Mouse (Mus musculus) granulocyte monocyte progenitor cell, adult 5-6 weeks (primary cell): ENCODE results near the gene Hspa12b. TPM values are rescaled to one million over a fixed set of nuclear protein-coding genes. Genes with fewer than 3 reads are reported as not detected.

Source experiments
- ATAC-seq: replicated peaks from 2 replicates; pipeline ENCODE4 v1.8.0; 2016; ENCODE audit warnings: mild to moderate bottlenecking, moderate TSS enrichment, inconsistent platforms; ENCODE audit not compliant: poor library complexity, severe bottlenecking
- total RNA-seq, 2 experiments: library from RNA; stranded (forward) in 1 of 2; stranded (reverse) in 1 of 2; fragments of 200-712, 200-1000 nt in 1 of 2; fragments of >200 nt in 1 of 2; fragmentation: Nextera tagmentation in 1 of 2; gene quantifications; 2 replicates each; pipeline ENCODE4 v1.2.3; 2014 to 2017

Gene Hspa12b
- total RNA-seq, 2 experiments from 2014 or later, result not detected

DNA sequence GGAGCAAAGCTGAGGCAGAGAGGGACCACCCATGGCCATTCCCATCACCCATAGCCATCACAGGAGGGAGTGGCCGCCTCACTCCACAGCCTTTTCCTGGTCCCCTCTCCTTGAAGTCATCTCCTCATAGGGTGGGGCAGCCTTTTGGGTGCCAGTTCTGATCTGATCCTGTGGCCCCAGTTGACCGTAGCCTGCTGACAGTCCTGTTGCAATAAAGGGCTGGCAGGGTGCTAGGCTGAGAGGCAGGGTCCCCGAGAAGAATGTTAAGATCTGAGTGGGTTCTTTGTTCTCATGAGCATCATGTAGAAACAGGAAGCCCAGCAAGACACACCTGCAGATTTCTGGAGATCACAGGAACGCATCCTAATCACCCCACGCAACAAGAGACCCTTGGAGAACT, 1.1 kb downstream of the Hspa12b start:
- ATAC-seq, result no peak

DNA sequence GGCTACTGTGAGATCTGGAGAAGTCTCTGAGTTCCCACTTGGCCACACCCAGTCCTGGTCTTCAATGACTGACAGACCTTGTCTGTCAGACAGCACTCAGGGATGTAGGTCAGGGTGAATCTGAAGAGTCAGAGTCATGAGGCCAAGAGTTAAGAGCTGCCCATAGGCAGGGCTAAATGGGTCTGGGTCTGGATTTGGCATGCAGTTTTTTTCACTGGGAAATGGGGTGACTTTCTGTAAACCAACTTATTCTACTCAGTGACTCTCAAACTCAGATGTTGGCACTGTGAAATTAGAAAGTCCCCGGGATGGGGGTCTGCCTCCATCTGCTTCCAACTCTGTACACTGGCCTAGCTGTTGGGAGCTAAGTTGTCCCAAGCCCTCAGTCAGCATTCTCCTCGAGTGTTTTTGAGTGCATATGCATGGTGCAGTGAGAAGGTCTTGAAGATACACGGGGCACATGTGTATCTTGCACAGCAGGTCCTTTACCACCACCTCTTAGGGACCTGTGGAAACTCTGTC, 1.6 kb downstream of the Hspa12b start:
- no peak for ATAC-seq

DNA sequence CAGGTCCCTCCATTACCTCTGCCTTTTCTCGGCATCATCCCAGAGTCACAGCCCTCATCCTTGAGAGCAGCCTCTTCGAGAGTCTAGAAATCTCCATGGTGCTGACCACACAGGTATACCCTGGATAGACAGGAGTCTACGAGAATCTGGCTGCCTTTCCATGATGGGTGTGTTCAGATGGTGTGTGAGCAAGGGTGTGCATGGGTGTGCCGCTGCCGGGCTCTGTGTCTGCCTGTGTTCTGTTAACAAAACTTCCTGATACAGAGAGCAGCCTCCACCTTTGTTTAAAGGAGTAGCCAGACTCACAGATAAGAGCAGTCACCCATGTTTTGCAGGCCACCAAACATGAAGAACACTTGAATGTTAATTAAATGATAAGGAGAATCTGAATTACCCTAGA, 2.8 kb downstream of the Hspa12b start:
- ATAC-seq, result no peak

DNA sequence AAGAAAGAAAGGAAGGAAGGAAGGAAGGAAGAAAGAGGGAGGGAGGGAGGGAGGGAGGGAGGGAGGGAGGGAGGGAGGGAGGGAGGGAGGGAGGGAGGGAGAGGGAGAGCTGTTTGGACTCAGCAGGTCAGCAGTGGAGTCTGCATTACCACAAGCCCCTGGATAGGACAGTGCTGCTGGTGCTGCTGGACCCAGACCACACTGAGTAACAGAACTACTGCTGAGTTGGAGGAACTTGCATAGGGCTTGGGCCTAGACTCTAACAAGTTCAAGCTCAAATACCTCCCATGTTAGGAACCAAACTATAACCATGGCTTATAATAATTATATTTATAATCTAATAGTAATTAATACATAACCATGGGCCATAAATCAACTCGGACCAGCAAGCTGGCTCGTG, 3.8 kb downstream of the Hspa12b start:
- ATAC-seq, result no peak

DNA sequence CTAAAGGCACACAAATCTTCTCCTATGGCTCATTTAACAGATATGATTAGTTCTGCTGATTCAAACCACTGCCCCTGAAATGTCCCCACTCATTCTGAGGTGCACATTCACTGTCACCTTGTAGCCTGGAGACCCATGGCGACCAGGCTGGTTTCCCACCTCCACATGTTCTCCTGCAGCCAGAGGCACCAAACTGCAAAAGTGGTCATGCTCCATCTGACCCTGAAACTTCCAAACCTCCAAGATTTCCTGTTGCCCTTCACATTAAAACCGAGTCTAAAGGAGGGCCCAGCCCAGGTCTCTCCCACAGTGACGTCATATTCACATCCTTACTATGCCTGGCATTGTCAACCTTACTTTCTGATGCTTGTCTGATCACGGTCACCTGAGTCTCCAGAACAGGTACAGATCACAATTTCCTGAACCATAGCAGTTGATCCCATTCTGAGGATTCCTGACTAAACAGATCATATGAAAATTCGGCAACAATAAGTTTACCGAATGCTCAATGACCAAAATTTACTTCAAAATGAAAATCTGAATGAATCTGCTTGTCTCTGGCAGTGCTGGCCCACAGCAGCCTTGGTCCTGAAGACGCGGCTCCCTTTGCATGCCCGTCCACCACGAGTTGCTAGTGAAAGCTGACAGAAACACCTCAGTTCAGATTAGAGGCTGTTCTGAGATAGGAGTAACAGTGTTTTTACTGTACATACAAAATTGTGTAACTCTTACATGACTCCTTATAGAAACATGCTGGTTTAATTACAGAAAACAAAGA, 5.2 kb downstream of the Hspa12b start:
- ATAC-seq, result no peak

DNA sequence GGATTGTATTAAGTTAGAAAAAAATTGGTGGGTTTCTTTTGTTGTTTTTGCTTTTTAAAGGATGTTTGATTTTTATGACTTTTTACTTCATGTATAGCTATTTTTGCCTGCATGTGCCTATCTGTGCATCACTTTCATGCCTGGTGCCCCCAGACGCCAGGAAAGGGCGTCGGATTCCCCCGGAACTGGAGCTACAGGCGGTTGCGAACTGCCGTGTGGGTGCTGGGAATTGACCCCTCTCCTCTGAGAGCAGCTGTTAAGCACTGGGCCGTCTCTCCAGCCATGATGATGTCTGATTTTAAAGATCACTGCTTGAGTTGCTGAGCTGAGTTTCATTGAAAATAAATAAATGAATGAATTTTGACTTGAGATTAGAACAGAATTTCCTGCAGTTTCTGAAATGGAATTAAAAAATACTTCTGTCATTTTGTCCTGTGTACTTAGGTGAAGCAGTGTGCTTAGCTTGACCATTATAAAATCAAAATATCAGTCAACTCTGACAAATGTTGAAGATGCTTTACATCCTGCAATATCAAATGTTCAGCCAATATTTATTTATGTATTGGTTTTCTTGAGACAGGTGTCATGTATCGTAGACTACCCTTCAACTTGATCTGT, 6.0 kb downstream of the Hspa12b start, which contains the start of gene Gm11037:
Gene Gm11037 (plus strand): TSS at position 568 of the 618 bp plus-strand sequence.
- ATAC-seq, result no peak

DNA sequence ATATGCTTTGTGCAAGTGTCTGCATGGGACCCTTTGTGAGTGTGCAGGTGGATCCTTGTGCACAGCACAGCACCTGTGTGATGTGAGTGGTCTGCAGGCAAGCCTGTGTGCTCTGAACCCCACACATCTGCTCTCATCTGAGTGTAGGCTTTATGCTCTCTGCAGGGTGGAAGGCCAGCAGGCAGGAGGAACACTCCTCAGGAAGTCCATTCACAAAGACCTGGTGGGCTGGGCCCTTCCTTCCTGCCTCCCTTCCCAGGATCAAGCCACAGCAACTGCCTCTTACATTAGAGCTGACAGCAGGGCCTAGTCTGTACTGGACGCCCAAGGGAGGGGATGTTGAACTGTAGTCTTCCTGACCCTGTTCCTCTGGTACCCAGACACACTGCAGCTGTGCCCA, 7.3 kb downstream of the Hspa12b start:
- no peak for ATAC-seq

DNA sequence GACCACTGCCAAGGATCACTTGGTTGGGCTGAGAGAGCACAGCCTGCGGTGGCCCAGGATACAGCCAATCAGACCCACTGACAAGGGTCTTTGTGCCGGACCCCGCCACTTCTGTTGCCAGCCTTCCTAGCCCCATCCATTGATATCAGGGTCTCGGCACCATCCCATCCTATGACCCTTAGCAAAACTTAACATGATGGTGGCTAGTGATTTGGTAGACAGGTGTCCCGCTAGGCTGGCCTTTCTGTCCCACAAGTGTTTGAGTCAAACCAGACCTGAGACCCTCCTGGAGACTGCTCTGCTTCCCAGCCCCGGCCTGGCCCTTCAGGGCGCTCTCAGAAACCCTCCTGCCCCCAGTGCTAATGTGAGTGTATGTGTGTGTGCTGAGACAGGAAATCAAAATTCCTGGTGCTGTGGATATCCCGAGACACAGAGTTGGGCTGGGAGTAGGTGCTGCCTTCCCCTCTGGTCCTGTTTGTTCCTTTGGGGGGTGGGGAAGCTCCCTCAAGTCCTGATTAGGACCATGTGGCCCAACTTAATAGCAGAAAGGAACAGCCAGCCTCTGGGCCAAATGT, 7.8 kb downstream of the Hspa12b start:
- ATAC-seq, result no peak

DNA sequence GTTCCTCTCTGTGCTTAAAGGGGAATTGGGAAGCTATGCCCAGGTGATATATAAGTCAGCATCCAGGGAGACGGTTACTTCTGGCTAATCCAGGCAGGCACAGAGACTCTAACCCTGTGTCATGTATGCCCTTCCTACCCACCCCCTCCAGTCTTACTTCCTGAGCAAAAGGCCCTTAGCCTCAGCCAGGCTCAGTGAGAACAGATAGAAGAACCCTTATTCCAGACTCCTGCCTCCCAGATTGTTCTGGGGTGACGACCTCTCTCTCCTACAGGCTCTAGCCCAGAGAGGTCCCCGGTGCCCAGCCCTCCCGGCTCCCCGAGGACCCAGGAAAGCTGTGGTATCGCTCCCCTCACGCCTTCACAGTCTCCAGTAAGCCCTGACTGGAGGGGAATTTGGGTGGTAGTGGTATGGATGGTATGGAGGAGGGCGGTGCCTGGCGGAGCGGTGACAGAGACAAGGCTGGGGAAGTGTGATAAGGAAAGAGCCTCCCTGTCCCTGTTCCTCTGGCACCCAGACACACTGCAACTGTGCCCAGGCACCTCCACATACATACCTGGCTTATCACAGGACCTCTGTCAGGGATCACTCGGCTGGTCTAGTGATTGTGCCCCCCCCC, 8.6 kb downstream of the Hspa12b start:
- no peak for ATAC-seq

DNA sequence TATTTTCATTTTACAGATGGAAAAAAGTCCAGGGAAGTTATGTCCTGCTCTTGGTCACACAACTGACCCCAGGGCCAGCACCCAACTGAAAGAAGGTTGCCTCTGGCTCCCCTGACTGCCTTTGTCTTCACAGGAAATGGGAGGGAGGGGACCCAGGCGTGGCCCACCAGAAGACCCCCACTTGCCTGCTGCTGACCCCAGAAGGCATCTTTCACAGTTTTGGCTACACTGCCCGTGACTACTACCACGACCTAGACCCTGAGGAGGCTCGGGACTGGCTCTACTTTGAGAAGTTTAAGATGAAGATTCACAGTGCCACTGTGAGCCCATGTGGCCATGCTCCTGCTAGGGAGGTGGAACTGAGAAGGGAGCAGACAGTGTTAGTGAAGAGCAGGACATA, 11.2 kb downstream of the Hspa12b start:
- ATAC-seq, result no peak

DNA sequence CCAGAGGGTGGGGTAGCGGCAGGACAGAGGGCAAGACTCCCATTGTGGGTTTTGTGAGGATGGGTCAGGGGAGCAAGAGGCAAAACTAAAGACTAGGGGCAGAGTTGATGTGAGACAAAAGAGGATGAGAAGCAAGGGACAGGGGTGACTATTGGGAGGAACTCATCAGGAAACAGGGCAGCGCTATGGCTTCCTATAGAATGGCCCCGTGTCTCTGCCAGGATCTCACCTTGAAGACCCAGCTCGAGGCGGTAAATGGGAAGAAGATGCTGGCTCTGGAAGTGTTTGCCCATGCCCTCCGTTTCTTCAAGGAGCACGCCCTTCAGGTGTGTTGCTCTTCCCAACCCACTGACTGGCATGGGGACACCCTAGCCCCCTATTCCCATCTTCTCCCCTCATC, 11.7 kb downstream of the Hspa12b start:
- ATAC-seq, result no peak

DNA sequence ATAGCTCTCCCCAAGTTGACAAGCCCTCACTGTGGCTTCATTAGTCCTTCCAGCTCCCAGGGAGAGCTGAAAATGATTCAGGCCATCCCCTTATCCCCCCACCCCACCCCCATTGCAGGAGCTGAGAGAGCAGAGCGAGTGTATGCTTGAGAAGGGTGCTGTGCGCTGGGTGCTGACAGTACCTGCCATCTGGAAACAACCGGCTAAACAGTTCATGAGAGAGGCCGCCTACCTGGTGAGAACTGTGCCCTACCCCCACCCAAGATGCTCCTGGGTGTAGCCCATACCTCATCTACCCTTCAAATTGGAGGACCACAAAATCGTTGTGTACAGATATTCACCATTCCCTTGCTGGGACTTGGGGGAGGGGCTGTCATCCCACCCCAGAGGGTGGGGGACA, 12.2 kb downstream of the Hspa12b start:
- no peak for ATAC-seq

DNA sequence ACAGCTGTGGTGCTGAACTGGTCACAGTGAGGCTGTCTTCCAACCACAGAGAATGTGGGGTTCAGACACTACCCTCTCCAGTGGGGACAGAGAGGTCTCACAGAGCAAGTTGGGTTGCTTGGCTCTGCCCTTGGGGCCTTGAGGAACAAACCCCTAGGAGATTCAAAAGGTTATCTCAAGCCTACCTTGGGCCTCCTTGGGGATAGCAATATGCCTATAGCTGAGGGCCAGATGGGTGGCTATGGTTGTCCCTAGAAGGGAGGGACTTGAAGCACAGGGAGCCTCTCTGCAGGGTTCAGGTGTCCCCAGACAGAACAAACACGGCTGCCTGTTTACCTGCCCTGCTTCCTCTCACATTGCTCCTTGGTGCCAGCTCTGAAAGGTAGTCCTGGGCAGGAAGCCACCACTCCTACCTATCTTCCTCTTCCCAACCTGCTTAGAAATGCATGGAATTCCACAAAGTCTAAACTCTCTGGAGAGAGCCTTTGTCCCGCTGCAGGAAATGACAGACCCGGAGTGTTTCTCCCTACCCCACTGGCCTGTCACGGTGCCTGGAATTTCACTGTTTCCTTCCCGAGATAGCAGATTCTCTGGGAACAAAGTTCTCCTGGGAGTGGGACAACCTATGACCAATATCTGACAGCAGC, 12.9 kb downstream of the Hspa12b start:
- ATAC-seq, result no peak

DNA sequence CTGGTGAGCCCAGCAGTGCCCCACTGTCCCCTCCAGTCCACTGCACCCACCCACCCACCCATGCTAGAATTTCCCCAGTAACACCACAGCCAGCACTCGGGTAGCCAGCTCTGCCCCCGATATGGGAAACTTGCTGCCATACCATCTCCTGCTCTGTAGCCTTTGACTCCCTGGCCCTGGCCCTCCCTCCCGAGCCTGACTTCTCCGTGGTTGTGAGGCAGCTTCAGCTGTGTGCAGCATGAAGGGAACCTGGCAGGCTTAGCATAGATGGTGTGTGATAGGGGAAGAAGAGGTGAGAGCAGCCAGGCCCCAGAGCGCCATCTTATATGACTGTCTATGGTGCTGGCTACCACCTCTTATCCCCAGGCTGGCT, 13.4 kb downstream of the Hspa12b start:
- ATAC-seq, result no peak

DNA sequence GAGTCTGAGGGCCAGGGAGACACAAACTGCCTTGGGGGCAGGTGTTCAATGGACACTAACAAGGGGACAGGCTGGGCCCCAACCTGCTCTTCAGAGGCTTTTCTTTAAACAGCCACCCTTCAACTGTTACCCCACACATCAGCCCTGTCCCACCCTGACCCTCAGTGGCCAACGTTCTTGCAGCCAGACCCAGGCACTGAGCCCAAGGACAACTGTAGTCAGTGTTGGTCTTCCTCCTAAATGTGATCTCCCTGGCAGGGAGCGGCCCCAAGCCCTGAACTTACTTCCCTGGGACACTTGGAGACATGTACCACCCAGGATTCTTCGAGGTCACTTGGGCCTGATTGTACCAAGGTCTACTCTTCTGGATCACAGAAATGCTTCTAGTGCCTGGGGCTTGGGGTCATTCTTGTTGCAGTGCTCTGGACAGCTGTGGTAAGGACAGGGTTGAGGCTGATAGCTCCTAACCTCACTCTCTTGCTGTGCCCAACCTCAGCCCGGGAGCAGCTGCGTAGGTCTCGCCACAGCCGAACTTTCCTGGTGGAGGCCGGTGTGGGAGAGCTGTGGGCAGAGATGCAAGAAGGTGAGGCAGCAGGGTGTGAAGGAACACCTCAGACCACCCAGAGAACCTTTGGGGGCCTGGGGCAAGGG, 14.4 kb downstream of the Hspa12b start:
- ATAC-seq, result no peak

DNA sequence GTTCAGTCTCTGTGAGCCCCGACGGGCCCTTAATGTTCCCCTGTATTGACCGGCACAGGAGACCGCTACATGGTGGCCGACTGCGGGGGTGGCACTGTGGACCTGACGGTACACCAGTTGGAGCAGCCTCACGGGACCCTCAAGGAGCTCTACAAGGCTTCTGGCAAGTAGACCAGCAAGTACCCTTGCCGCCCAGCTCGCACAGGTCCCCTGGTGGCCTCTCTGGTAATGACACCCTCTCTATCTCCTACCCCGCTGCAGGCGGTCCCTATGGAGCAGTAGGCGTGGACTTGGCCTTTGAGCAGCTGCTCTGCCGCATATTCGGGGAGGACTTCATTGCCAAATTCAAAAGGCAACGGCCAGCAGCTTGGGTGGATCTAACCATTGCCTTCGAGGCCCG, 15.5 kb downstream of the Hspa12b start:
- peak; percentile 87 for ATAC-seq

DNA sequence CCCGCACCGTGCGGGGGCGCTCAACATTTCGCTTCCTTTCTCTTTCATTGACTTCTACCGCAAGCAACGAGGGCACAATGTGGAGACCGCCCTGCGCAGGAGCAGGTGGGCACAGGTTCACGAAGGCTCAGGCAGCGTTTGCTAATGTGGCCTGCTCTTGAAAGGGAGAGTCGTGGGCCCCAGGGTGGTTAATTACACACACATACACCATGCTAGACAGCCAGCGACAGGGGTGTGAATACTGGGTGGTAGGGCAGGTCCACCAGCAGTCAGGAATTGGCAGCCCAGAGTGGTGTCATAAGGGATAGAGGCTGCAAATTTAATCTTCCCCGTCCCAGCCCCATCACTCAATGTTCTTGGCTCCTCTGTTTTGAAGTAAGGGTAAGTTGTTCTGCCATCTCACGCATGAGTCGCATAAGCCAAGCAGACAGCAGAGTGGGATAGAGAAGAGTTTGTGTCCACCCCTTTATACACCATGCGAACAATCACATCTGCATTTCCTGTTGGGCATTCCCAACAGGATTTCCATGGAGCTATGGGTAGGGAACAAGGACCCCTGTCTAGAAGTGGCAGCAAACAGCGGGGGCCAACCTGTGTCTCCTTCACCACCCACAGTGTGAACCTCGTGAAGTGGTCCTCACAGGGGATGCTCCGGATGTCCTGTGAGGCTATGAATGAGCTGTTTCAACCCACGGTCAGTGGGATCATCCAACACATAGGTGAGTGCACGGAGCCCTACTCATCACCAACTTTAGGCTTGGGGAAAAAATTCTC, 16.1 kb downstream of the Hspa12b start:
- no peak for ATAC-seq

DNA sequence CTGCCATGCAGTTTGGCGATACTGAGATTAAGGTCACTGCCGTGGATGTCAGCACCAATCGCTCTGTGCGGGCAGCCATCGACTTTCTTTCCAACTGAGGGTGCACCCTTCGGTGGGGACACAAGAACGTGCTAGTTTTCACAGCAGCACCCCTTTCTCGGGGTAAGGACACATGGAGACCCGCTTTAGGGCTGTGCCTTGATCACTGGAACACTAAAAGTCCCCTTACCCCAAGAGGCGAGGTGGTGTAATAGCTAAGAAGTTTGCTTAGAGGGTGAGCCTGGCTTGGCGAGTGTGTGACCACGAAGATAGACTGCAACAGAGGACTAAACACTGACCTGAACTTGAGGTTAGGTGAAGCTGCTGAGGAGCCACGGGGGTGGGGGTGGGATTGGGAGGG, 18.0 kb downstream of the Hspa12b start:
- no peak for ATAC-seq

DNA sequence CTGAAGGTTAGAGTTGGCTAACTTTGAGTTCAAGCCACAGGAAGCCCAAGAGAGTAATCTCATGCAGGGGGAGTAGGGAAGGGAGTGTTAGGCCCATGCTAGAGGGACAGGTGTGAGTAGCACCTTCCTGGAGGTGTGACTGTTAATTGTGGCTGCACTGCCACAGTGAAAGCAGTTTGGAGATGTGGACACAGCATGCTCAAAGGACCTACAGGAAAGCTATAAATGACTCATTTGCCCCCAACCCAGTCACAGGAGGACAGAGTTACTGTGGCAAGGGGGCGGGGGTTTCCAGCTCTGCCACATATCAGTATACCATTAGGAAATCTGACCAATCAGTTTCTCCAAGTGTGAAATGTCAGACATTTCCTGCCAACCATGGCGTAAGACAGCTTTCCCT, 18.5 kb downstream of the Hspa12b start:
- no peak for ATAC-seq
